19 mouse cellular contexts compared by ENCODE assay signal in genomic region chr3:19000179-19000578, GRCm38 (mm10).
DNase-seq lines count a peak whose midpoint lies in the region; ATAC-seq and TF ChIP-seq lines count a peak whose summit lies in the region.
"Had no signal": no experiment of that assay in that cellular context is flagged by ENCODE, and none has a peak within 500 bp of the region (broad histone marks: within the 10 kb centered on the region; RNA-seq: fewer than 3 reads in every experiment).

No protein-coding gene starts in this region.

- no peaks in the 10 kb centered on the region for H3K27me3 ChIP-seq in kidney, adult 2 months (replicated peaks; ENCODE audit: control insufficient read depth, insufficient read depth, low read length)
- no peaks in the 10 kb centered on the region for H3K27me3 ChIP-seq in kidney, embryonic 15.5 days
- H3K27me3 ChIP-seq: forebrain, embryonic 12.5 days; limb, embryonic 12.5 days; midbrain, embryonic 12.5 days; neural tube, embryonic 15.5 days had no signal

- H3K4me2 ChIP-seq in kidney, embryonic 15.5 days, result no peak overlapping the region
- H3K4me2 ChIP-seq: forebrain, embryonic 12.5 days; limb, embryonic 12.5 days; midbrain, embryonic 12.5 days; neural tube, embryonic 15.5 days had no signal

- no peaks in the 10 kb centered on the region for H3K4me1 ChIP-seq in kidney, adult 2 months (ENCODE audit: control insufficient read depth, insufficient read depth, low read length)
- H3K4me1 ChIP-seq in kidney, embryonic 15.5 days, result no peaks in the 10 kb centered on the region
- H3K4me1 ChIP-seq: forebrain, embryonic 12.5 days; limb, embryonic 12.5 days; midbrain, embryonic 12.5 days; neural tube, embryonic 15.5 days had no signal

- no peak for TF ChIP-seq POLR2A in kidney, adult 2 months (IDR thresholded peaks at IDR 0.05; ENCODE audit: low read depth, low read length)

- no peaks in the 10 kb centered on the region for H3K36me3 ChIP-seq in kidney, adult 2 months (ENCODE audit: control insufficient read depth, insufficient read depth, low read length)
- no peaks in the 10 kb centered on the region for H3K36me3 ChIP-seq in kidney, embryonic 15.5 days
- H3K36me3 ChIP-seq: forebrain, embryonic 12.5 days; limb, embryonic 12.5 days; midbrain, embryonic 12.5 days; neural tube, embryonic 15.5 days had no signal

- no peak for TF ChIP-seq CTCF in kidney, adult 2 months (conservative IDR thresholded peaks at IDR 0.05; ENCODE audit: insufficient read depth, insufficient read length, low read depth, low read length)

- H3K9me3 ChIP-seq in kidney, embryonic 15.5 days (replicated peaks), result no peaks in the 10 kb centered on the region
- H3K9me3 ChIP-seq: forebrain, embryonic 12.5 days; limb, embryonic 12.5 days; midbrain, embryonic 12.5 days; neural tube, embryonic 15.5 days had no signal

- H3K9ac ChIP-seq in kidney, embryonic 15.5 days, result no peak overlapping the region
- H3K9ac ChIP-seq: forebrain, embryonic 12.5 days; limb, embryonic 12.5 days; liver, embryonic 14.5 days; midbrain, embryonic 12.5 days; neural tube, embryonic 15.5 days had no signal

- WGBS in kidney, adult 2 months, result 52% methylated on average over 5 of the region's 5 CpGs
- 75% methylated on average over 5 of the region's 5 CpGs for WGBS in kidney, embryonic 15.5 days

- no peak overlapping the region for H3K27ac ChIP-seq in kidney, adult 2 months (ENCODE audit: insufficient read depth, low read depth, low read length)
- no peak overlapping the region for H3K27ac ChIP-seq in kidney, embryonic 15.5 days
- H3K27ac ChIP-seq: forebrain, embryonic 12.5 days; limb, embryonic 12.5 days; liver, embryonic 14.5 days; midbrain, embryonic 12.5 days; neural tube, embryonic 15.5 days had no signal

- DNase-seq in cerebellum, postnatal 10 days, result peak; percentile 46 to 49
- DNase-seq in cerebellum, postnatal 4 days (ENCODE audit: low spot score in 2 of 2), result no peak
- peak; percentile 65 for DNase-seq in kidney, adult 2 months
- peak; percentile 9 for DNase-seq in adrenal gland, postnatal 36 days
- DNase-seq in kidney, postnatal 36 days, result peak; percentile 12 to 75
- no peak for DNase-seq in c-Kit-positive CD71-positive TER-119-positive erythroid progenitor cells, embryonic 14.5 days (ENCODE audit: low spot score)
- DNase-seq: B cell, adult 2 months; cerebellum, adult 2 months; gastrocnemius, postnatal 25 days; right cerebral cortex, adult 18-20 months; thymus, adult 2 months had no signal

- no peak for ATAC-seq in kidney, embryonic 15.5 days (replicated peaks; ENCODE audit: low FRiP score)
- no peak for ATAC-seq in frontal cortex, adult (ENCODE audit: low TSS enrichment)
- ATAC-seq: inflammation-experienced regulatory T-cells, adult 6 months had no signal

- no peak overlapping the region for H3K4me3 ChIP-seq in kidney, adult 2 months (ENCODE audit: insufficient read depth, low read depth, low read length)
- H3K4me3 ChIP-seq in kidney, embryonic 15.5 days (replicated peaks), result no peak overlapping the region
- H3K4me3 ChIP-seq: forebrain, embryonic 12.5 days; limb, embryonic 12.5 days; midbrain, embryonic 12.5 days; neural tube, embryonic 15.5 days had no signal

Comparison
In these comparisons a context has a peak if more than half of its experiments do, and no peak if none do; other contexts are left out.
1. DNase-seq: peak in cerebellum, postnatal 10 days (2 of 2), kidney, adult 2 months (single experiment), adrenal gland, postnatal 36 days (2 of 2) and kidney, postnatal 36 days (2 of 2); none in cerebellum, postnatal 4 days (0 of 2) and c-Kit-positive CD71-positive TER-119-positive erythroid progenitor cells, embryonic 14.5 days (single experiment).